Mouse (Mus musculus) mouse embryonic stem cell (cell line): Measurements from ENCODE around the gene Pde7b.

ENCODE experiments used
- in situ Hi-C, 2 experiments: fragments of 300-500 bp; cut with MboI; formaldehyde crosslinking; loops; 1 replicate in 1 of 2; 3 replicates in 1 of 2; pipeline ENCODE4 v1.14.3; 2019 to 2020; ENCODE audit warnings: low sequenced_read_pairs in 2 of 2, low pct_unique_long_range_greater_than_20kb in 1 of 2, mixed read lengths in 1 of 2; ENCODE audit not compliant: unreplicated experiment in 1 of 2

Gene Pde7b

DNA sequence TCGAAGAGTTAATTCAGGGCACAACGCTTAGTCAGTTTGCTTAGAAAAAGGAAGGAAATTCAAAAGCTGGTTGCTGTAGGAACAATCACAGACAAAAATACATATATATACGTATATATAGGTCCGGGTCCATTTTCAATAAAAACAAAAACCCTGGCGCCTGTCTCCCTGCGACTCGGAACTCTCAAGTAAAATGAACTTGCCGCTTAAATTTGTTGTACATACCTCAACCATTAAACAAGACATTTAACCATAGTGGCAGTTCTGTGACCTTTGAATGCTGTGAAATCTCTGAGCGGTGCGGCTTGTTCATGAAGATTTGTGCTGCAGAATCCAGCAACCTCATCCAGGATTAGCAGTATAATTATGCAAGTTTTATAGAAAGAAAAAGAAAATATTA is 427 bp downstream of the Pde7b start:
- in situ Hi-C loops, result no loop called here

- in situ Hi-C loops, result no loop called here
Observed at GRCm38 (mm10) chr10:20723962-20724361, 916 bp downstream of the Pde7b start.

DNA sequence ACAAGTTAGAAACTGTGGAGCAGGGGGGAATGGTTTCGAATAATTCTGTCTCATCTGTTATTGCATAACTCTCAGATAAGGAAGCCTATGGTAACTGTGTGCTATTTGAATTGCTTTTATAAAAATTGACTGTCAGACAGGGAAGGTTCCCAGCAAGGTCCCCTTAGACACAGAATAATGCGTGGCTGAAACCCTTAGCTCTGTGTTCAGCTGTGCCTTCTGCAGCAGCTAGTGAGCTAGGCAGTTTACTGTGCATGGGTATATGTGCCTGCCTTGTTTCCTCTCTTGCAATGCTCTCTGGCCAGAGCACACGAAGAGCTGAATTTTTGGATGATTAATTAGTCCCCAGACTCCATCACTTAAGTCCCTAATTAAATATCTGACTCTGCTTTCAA is 1.4 kb downstream of the Pde7b start:
- in situ Hi-C loops, result no loop called here

- in situ Hi-C loops, result no loop called here
Observed at GRCm38 (mm10) chr10:20722651-20723520, 2.0 kb downstream of the Pde7b start.

GRCm38 (mm10) chr10:20719201-20719600 is 5.7 kb downstream of the Pde7b start:
- in situ Hi-C loops, result no loop called here

GRCm38 (mm10) chr10:20700633-20701032 is 24.2 kb downstream of the Pde7b start:
- in situ Hi-C loops, result no loop called here

GRCm38 (mm10) chr10:20699874-20700273 is 25.0 kb downstream of the Pde7b start:
- in situ Hi-C loops, result no loop called here

DNA sequence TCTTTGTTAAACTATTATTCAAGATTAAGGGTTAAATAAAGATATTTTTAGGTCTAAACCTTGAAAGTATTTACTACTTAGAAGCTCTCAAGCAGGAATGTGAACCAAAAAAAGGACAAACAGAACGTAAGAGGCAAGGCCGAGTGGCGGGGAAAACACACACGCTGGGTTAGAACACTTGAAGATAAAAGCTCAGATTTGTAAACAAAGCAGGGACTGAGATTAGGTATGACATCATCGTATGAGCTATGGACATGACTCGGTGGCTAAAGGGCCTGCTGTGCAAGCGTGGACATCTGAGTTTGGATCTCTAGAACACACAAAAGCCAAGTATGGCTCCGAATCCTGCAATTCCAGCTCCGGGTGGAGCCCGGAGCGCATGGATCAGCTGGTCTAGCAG is 29.2 kb downstream of the Pde7b start:
- in situ Hi-C loops, result no loop called here

- in situ Hi-C loops, result no loop called here
Observed at GRCm38 (mm10) chr10:20690002-20690401, 34.9 kb downstream of the Pde7b start.

DNA sequence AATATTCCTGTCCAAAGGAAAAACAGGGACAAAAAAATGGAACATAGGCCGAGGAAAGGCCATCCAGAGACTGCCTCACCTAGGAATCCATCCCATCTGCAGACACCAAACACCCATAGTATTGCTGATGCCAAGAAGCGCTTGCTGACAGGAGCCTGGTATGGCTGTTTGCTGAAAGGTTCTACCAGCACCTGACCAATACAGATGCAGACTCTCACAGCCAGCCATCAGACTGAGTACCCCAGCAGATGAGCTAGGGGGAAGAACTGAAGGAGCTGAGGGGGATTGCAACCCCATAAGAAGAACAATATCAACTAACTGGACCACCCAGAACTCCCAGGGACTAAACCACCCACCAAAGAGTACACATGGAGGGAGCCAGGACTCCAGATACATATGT is 40.7 kb downstream of the Pde7b start:
- in situ Hi-C loops, result no loop called here

GRCm38 (mm10) chr10:20680986-20681385 is 43.9 kb downstream of the Pde7b start:
- in situ Hi-C loops, result no loop called here

- in situ Hi-C loops, result no loop called here
Observed at GRCm38 (mm10) chr10:20675321-20675720, 49.6 kb downstream of the Pde7b start.

DNA sequence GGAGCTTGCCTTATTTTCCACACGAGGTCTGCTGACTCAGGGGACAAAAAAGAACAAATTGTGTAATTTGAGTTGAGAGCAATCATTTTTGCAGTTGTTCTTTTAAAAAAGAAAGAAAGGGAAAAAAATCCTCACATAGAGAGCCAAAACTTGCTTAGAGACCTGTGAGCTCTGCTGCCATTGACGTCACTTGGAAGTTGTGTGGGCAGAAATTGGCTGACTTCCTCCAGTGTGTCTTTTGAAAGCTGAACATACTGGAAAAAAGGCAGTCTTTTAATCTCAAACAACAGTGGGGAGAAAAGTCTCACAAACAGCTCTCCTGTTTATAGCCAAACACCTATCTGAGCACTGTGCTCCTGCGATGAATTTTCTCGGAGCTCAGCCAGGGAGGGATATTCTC is 51.1 kb downstream of the Pde7b start:
- in situ Hi-C loops, result no loop called here

- in situ Hi-C loops, result no loop called here
Observed at GRCm38 (mm10) chr10:20672591-20672990, 52.3 kb downstream of the Pde7b start.

DNA sequence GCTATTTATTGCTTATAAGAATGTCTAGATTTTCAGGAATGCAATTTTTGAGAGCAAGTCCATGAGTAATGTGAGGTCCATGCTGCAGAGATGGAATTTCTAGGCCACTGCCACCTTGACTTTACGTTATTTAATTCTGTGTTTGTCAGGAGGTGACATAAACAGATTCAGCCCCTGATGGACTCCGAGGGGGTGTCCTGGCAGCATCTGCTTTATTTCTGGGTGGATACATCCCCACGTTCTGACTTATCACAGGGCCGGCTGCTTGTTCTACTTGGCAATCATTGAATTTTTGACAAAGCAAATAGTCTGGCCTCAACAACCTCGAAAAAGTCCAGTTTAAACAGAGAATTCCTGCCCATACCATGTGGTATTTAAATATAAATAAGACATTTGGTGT is 53.3 kb downstream of the Pde7b start:
- in situ Hi-C loops, result no loop called here

GRCm38 (mm10) chr10:20670541-20670940 is 54.3 kb downstream of the Pde7b start:
- in situ Hi-C loops, result no loop called here

- in situ Hi-C loops, result no loop called here
Observed at GRCm38 (mm10) chr10:20669467-20669866, 55.4 kb downstream of the Pde7b start.

DNA sequence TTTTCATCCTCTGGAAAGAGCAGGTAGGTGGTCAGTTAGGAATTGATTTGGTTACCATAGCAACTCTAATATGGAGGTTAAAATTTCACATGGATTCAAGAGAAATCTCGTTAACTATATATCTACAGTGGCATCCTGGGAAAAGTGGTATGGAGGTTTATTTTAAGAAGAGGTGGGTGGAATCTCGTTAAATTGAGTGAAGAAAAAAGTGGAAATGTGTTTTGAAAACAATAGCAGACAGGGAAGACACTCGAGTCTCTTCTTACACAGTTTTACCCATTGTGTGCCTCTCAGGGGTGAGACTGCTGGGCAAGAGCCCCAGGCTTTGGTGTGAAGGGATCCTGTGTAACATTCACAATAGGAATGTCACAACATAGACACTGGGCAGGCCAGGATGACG is 56.3 kb downstream of the Pde7b start:
- in situ Hi-C loops, result no loop called here

- in situ Hi-C loops, result no loop called here
Observed at GRCm38 (mm10) chr10:20666655-20667054, 58.2 kb downstream of the Pde7b start.

- in situ Hi-C loops, result no loop called here
Observed at GRCm38 (mm10) chr10:20662951-20663350, 61.9 kb downstream of the Pde7b start.
